29 mouse cellular contexts compared by ENCODE assay signal in the genomic region with DNA sequence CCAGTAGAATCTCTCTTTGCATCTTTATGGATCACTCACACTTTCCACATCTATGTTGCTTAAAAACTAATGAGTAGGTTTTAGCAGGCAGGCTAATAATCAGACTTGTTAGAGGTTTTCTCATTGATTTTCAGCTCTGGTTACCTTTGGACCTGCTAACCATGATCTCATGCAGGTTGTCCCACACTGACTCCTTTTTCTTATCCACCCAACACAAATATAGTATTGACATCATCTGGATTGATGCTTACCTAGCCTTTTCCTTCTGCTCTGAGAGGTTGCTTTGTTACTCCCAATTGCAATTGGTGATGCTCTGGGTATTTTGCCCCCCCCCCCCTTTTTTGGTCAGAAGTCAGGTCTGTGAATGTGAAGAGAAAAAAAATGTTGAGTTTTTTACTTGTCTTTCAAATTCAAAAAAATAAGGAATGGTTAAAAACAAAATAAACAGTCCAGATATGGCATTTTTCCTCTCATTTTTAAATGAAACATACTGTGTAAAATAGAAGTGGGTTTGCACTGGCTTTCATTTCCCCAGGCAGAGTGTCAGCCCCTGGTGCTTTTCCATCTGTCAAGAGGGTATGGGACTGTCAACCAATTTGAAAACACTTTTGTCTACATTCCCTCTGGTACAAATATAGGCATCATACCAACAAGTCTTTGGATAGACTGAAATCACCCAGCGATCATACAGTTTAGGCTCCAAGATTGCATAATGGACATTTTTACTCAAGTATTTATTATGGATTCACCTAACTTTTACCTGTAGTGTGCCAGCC.
A peak's percentile ranks its signal among the peaks of the same experiment; 100 is the strongest.
DNase-seq lines count a peak whose midpoint lies in the region; ATAC-seq and TF ChIP-seq lines count a peak whose summit lies in the region.
"Had no signal": no experiment of that assay in that cellular context is flagged by ENCODE, and none has a peak within 500 bp of the region (broad histone marks: within the 10 kb centered on the region; RNA-seq: fewer than 3 reads in every experiment).

No protein-coding gene starts in this region.

- no peak overlapping the region for H3K4me3 ChIP-seq in hindbrain, postnatal 0 days (ENCODE audit: low read length)
- H3K4me3 ChIP-seq in hindbrain, embryonic 12.5 days = no peak overlapping the region
- H3K4me3 ChIP-seq: embryonic facial prominence, embryonic 10.5 days; embryonic facial prominence, embryonic 15.5 days; forebrain, embryonic 15.5 days; heart, adult 2 months; heart, embryonic 13.5 days; hindbrain, embryonic 10.5 days; intestine, embryonic 15.5 days; limb, embryonic 10.5 days; limb, embryonic 15.5 days; liver, embryonic 13.5 days; stomach, embryonic 15.5 days had no signal

- no peak for ATAC-seq in hindbrain, postnatal 0 days
- ATAC-seq in hindbrain, embryonic 12.5 days (ENCODE audit: low FRiP score) = no peak
- ATAC-seq: forebrain, embryonic 15.5 days; hindbrain, embryonic 16.5 days; intestine, embryonic 15.5 days had no signal

- no peak overlapping the region for H3K27ac ChIP-seq in hindbrain, postnatal 0 days
- H3K27ac ChIP-seq in hindbrain, embryonic 12.5 days = no peak overlapping the region
- H3K27ac ChIP-seq: embryonic facial prominence, embryonic 10.5 days; embryonic facial prominence, embryonic 15.5 days; forebrain, embryonic 15.5 days; heart, adult 2 months; heart, embryonic 13.5 days; hindbrain, embryonic 10.5 days; intestine, embryonic 15.5 days; limb, embryonic 10.5 days; limb, embryonic 15.5 days; liver, embryonic 13.5 days; macrophage; stomach, embryonic 15.5 days had no signal

- WGBS in hindbrain, postnatal 0 days = 80% methylated on average over 1 of the region's 1 CpGs
- WGBS in hindbrain, embryonic 12.5 days = 86% methylated on average over 1 of the region's 1 CpGs

- no peaks in the 10 kb centered on the region for H3K4me1 ChIP-seq in hindbrain, postnatal 0 days (ENCODE audit: insufficient read depth, low read length)
- no peaks in the 10 kb centered on the region for H3K4me1 ChIP-seq in hindbrain, embryonic 12.5 days
- H3K4me1 ChIP-seq: embryonic facial prominence, embryonic 10.5 days; embryonic facial prominence, embryonic 15.5 days; forebrain, embryonic 15.5 days; heart, embryonic 13.5 days; hindbrain, embryonic 10.5 days; intestine, embryonic 15.5 days; limb, embryonic 10.5 days; limb, embryonic 15.5 days; liver, embryonic 13.5 days; stomach, embryonic 15.5 days had no signal

- H3K9ac ChIP-seq in hindbrain, postnatal 0 days (replicated peaks; ENCODE audit: low read length) = no peak overlapping the region
- no peak overlapping the region for H3K9ac ChIP-seq in hindbrain, embryonic 12.5 days
- H3K9ac ChIP-seq: embryonic facial prominence, embryonic 15.5 days; forebrain, embryonic 15.5 days; heart, embryonic 13.5 days; intestine, embryonic 15.5 days; limb, embryonic 15.5 days; liver, embryonic 13.5 days; stomach, embryonic 15.5 days had no signal

- no peak overlapping the region for H3K4me2 ChIP-seq in hindbrain, postnatal 0 days (ENCODE audit: low read depth, low read length)
- no peak overlapping the region for H3K4me2 ChIP-seq in hindbrain, embryonic 12.5 days (replicated peaks)
- H3K4me2 ChIP-seq: embryonic facial prominence, embryonic 15.5 days; forebrain, embryonic 15.5 days; heart, embryonic 13.5 days; intestine, embryonic 15.5 days; limb, embryonic 15.5 days; liver, embryonic 13.5 days; stomach, embryonic 15.5 days had no signal

- H3K9me3 ChIP-seq in hindbrain, postnatal 0 days (ENCODE audit: low read length) = no peaks in the 10 kb centered on the region
- no peaks in the 10 kb centered on the region for H3K9me3 ChIP-seq in hindbrain, embryonic 12.5 days (replicated peaks)
- H3K9me3 ChIP-seq: embryonic facial prominence, embryonic 10.5 days; embryonic facial prominence, embryonic 15.5 days; forebrain, embryonic 15.5 days; heart, embryonic 13.5 days; hindbrain, embryonic 10.5 days; intestine, embryonic 15.5 days; limb, embryonic 10.5 days; limb, embryonic 15.5 days; liver, embryonic 13.5 days; stomach, embryonic 15.5 days had no signal

- H3K27me3 ChIP-seq in hindbrain, postnatal 0 days (ENCODE audit: insufficient read depth, low read length) = no peaks in the 10 kb centered on the region
- no peaks in the 10 kb centered on the region for H3K27me3 ChIP-seq in hindbrain, embryonic 12.5 days
- H3K27me3 ChIP-seq: embryonic facial prominence, embryonic 15.5 days; forebrain, embryonic 15.5 days; heart, embryonic 13.5 days; intestine, embryonic 15.5 days; limb, embryonic 15.5 days; liver, embryonic 13.5 days; stomach, embryonic 15.5 days had no signal

- no peaks in the 10 kb centered on the region for H3K36me3 ChIP-seq in hindbrain, postnatal 0 days (ENCODE audit: insufficient read depth, low read length)
- H3K36me3 ChIP-seq in hindbrain, embryonic 12.5 days = no peaks in the 10 kb centered on the region
- H3K36me3 ChIP-seq: embryonic facial prominence, embryonic 10.5 days; embryonic facial prominence, embryonic 15.5 days; forebrain, embryonic 15.5 days; G1E; heart, embryonic 13.5 days; hindbrain, embryonic 10.5 days; intestine, embryonic 15.5 days; limb, embryonic 10.5 days; limb, embryonic 15.5 days; liver, embryonic 13.5 days; stomach, embryonic 15.5 days had no signal

- peak; percentile 12 for DNase-seq in hindbrain, postnatal 0 days (ENCODE audit: low spot score)
- peak; percentile 89 for DNase-seq in cerebellum, adult 11-12 months
- DNase-seq in cerebellum, adult 9-11 months = peak; percentile 91
- no peak for DNase-seq in T-cell, adult 2 months (ENCODE audit: low spot score)
- no peak for DNase-seq in frontal cortex, postnatal 14 days (ENCODE audit: low spot score in 2 of 2)
- no peak for DNase-seq in heart, postnatal 4 days
- DNase-seq: adrenal gland, postnatal 10 days; heart, adult 2 months; heart, postnatal 10 days; kidney, adult 2 months; kidney, postnatal 36 days; liver, embryonic 13.5 days; lung, adult 18-20 months; lung, postnatal 10 days; midbrain, embryonic 14.5 days; right cerebral cortex, postnatal 25 days had no signal

- TF ChIP-seq CTCF in hindbrain, postnatal 0 days (IDR thresholded peaks at IDR 0.05; ENCODE audit: low read depth) = no peak

Comparison
In these comparisons a context has a peak if more than half of its experiments do, and no peak if none do; other contexts are left out.
1. DNase-seq: peak in hindbrain, postnatal 0 days (single experiment), cerebellum, adult 11-12 months (single experiment) and cerebellum, adult 9-11 months (single experiment); none in T-cell, adult 2 months (single experiment), frontal cortex, postnatal 14 days (0 of 2) and heart, postnatal 4 days (single experiment).